Mouse (Mus musculus) heart, adult 2 months (tissue): ENCODE measurements at regions not wholly inside any gene's neighbourhood (a gene's known extent, or its start where the extent isn't known, plus 50 kb on each side); places are given as distances from the start of the nearest gene placed in this dataset.

ENCODE experiments used
- CTCF ChIP-seq: fragments of 200-600 bp; IDR thresholded peaks from 2 replicates; pipeline ENCODE4 v1.8.1; 2022; ENCODE audit warnings: antibody characterized with exemption, mild to moderate bottlenecking, moderate library complexity
- EP300 ChIP-seq: fragments of 200-500 bp; IDR thresholded peaks from 2 replicates; pipeline ENCODE4 v1.6.1; 2011; ENCODE audit warnings: low read depth, low read length, control low read depth; ENCODE audit not compliant: insufficient read depth

- TF ChIP-seq CTCF: no peak
- TF ChIP-seq EP300: no peak
These were observed 66.7 kb upstream of the Zc3h12a start for GRCm38 (mm10) chr4:125194298-125194697.
